Mouse (Mus musculus) forebrain, embryonic 14.5 days (tissue): ENCODE data around the gene Lrp6. TPM values are rescaled to one million over a fixed set of nuclear protein-coding genes. Genes with fewer than 3 reads are reported as not detected.
A peak's percentile ranks its signal among the peaks of the same experiment; 100 is the strongest.

ENCODE experiments used
- ATAC-seq: fragments of 200-750 bp; cut with Nextera tagmentation; 2 replicates; pipeline ENCODE4 v1.8.0; 2017; ENCODE audit warnings: mild to moderate bottlenecking, moderate library complexity
- DNase-seq: peaks from one replicate; pipeline ENCODE4 v3.0.0-alpha.2; 2015; ENCODE audit warnings: low spot score
- H3K27ac ChIP-seq: fragments of 300-500 bp; sonication (generic); 2 replicates; pipeline ENCODE4 v1.5.1; 2014; ENCODE audit warnings: low read depth, mild to moderate bottlenecking, control low read depth, low read length, moderate library complexity
- H3K27me3 ChIP-seq: fragments of 300-500 bp; sonication (generic); replicated peaks from 2 replicates; pipeline ENCODE4 v1.6.1; 2014; ENCODE audit warnings: low read length, control low read depth, mixed read lengths; ENCODE audit not compliant: control insufficient read depth, insufficient read depth
- H3K36me3 ChIP-seq: fragments of 300-500 bp; sonication (generic); 2 replicates; pipeline ENCODE4 v1.6.1; 2014; ENCODE audit warnings: low read length, control low read depth; ENCODE audit not compliant: control insufficient read depth, insufficient read depth
- H3K4me1 ChIP-seq: fragments of 300-500 bp; sonication (generic); 2 replicates; pipeline ENCODE4 v1.6.1; 2014; ENCODE audit warnings: antibody characterized with exemption, low read length, control low read depth; ENCODE audit not compliant: control insufficient read depth, insufficient read depth
- H3K4me2 ChIP-seq: fragments of 300-500 bp; sonication (generic); 2 replicates; pipeline ENCODE4 v1.6.1; 2014; ENCODE audit warnings: mild to moderate bottlenecking, control low read depth, low read length
- H3K4me3 ChIP-seq: fragments of 300-500 bp; sonication (generic); 2 replicates; pipeline ENCODE4 v1.5.1; 2014; ENCODE audit warnings: low read depth, low read length, control low read depth
- H3K9ac ChIP-seq: fragments of 300-500 bp; sonication (generic); 2 replicates; pipeline ENCODE4 v1.6.1; 2014; ENCODE audit warnings: mild to moderate bottlenecking, low read length, control low read depth, moderate library complexity
- H3K9me3 ChIP-seq: fragments of 300-500 bp; sonication (generic); replicated peaks from 2 replicates; pipeline ENCODE4 v1.6.1; 2016; ENCODE audit warnings: low read length, control low read depth, mixed read lengths; ENCODE audit not compliant: control insufficient read depth
- WGBS: fragments of 180-500 bp; shearing (Covaris S2); extraction: QIAGEN DNeasy Blood & Tissue Kit; methylation state at CpG from one replicate; pipeline ENCODE4 v1.1.7; 2014; 5-methylcytosine and 5-hydroxymethylcytosine counted together
- polyA plus RNA-seq: library from polyadenylated mRNA; unstranded; fragments of >200 nt; fragmentation: Nextera tagmentation; extraction: Ambion mirVana; gene quantifications from 2 replicates; pipeline ENCODE4 v1.2.1, GENCODE M21; 2014

Lrp6 gene
- polyA plus RNA-seq, 1 experiment from 2014 or later, result 20.9 TPM

GRCm38 (mm10) chr6:134558546-134559129 is 8.1 kb downstream of the Lrp6 start:
- Histone ChIP-seq H3K4me2 (no peak overlapping the region), H3K27ac (no peak overlapping the region), H3K9ac (no peak overlapping the region), H3K4me3 (no peak overlapping the region), H3K36me3 (no peaks in the 10 kb centered on the region), H3K4me1 (peaks cover 10% of the 10 kb centered on the region; the same call in 1 of the 2 replicates), H3K9me3 (no peaks in the 10 kb centered on the region), H3K27me3 (no peaks in the 10 kb centered on the region)
- WGBS, result 51% methylated on average over 8 of the region's 8 CpGs
- no peak for DNase-seq
- no peak for ATAC-seq

GRCm38 (mm10) chr6:134557043-134557442 is 9.7 kb downstream of the Lrp6 start:
- no peaks in the 10 kb centered on the region for H3K36me3 ChIP-seq
- ATAC-seq, result no peak
- no peak overlapping the region for H3K9ac ChIP-seq
- peaks cover 10% of the 10 kb centered on the region; the same call in 1 of the 2 replicates for H3K4me1 ChIP-seq
- WGBS, result 92% methylated on average over 1 of the region's 1 CpGs
- no peak overlapping the region for H3K4me3 ChIP-seq
- no peak overlapping the region for H3K4me2 ChIP-seq
- no peak for DNase-seq
- H3K9me3 ChIP-seq, result no peaks in the 10 kb centered on the region
- H3K27me3 ChIP-seq, result no peaks in the 10 kb centered on the region
- H3K27ac ChIP-seq, result no peak overlapping the region

GRCm38 (mm10) chr6:134556185-134556950 is 10.4 kb downstream of the Lrp6 start:
- H3K36me3 ChIP-seq, result no peaks in the 10 kb centered on the region
- DNase-seq, result no peak
- H3K4me2 ChIP-seq, result no peak overlapping the region
- no peaks in the 10 kb centered on the region for H3K27me3 ChIP-seq
- peaks cover 10% of the 10 kb centered on the region; the same call in 1 of the 2 replicates for H3K4me1 ChIP-seq
- no peak overlapping the region for H3K27ac ChIP-seq
- H3K9ac ChIP-seq, result no peak overlapping the region
- ATAC-seq, result no peak
- 73% methylated on average over 7 of the region's 7 CpGs for WGBS
- no peaks in the 10 kb centered on the region for H3K9me3 ChIP-seq
- H3K4me3 ChIP-seq, result no peak overlapping the region

- DNase-seq (no peak), ATAC-seq (peak; percentile 32; the same call in 1 of the 2 replicates)
- H3K4me1 ChIP-seq, result peaks cover 10% of the 10 kb centered on the region; the same call in 1 of the 2 replicates
- WGBS, result 55% methylated on average over 3 of the region's 3 CpGs
- H3K27me3 ChIP-seq, result no peaks in the 10 kb centered on the region
- no peak overlapping the region for H3K27ac ChIP-seq
- H3K36me3 ChIP-seq, result no peaks in the 10 kb centered on the region
- H3K9ac ChIP-seq, result no peak overlapping the region
- no peak overlapping the region for H3K4me2 ChIP-seq
- no peaks in the 10 kb centered on the region for H3K9me3 ChIP-seq
- H3K4me3 ChIP-seq, result no peak overlapping the region
Observed at GRCm38 (mm10) chr6:134555178-134555577, 11.6 kb downstream of the Lrp6 start.

- H3K36me3 ChIP-seq, result no peaks in the 10 kb centered on the region
- no peak for ATAC-seq
- peaks cover 10% of the 10 kb centered on the region; the same call in 1 of the 2 replicates for H3K4me1 ChIP-seq
- no peak for DNase-seq
- H3K27ac ChIP-seq, result no peak overlapping the region
- no peaks in the 10 kb centered on the region for H3K9me3 ChIP-seq
- H3K4me2 ChIP-seq, result no peak overlapping the region
- no peak overlapping the region for H3K4me3 ChIP-seq
- H3K9ac ChIP-seq, result no peak overlapping the region
- no peaks in the 10 kb centered on the region for H3K27me3 ChIP-seq
- 39% methylated on average over 4 of the region's 4 CpGs for WGBS
Observed at GRCm38 (mm10) chr6:134554230-134554629, 12.5 kb downstream of the Lrp6 start.

GRCm38 (mm10) chr6:134551007-134551406 is 15.8 kb downstream of the Lrp6 start:
- Histone ChIP-seq H3K27me3 (no peaks in the 10 kb centered on the region), H3K27ac (no peak overlapping the region), H3K4me2 (no peak overlapping the region), H3K36me3 (no peaks in the 10 kb centered on the region), H3K9me3 (no peaks in the 10 kb centered on the region), H3K4me3 (no peak overlapping the region), H3K4me1 (peaks cover 4% of the 10 kb centered on the region; the same call in 1 of the 2 replicates), H3K9ac (no peak overlapping the region)
- 68% methylated on average over 1 of the region's 1 CpGs for WGBS
- ATAC-seq (no peak), DNase-seq (no peak)

GRCm38 (mm10) chr6:134550396-134550795 is 16.4 kb downstream of the Lrp6 start:
- H3K4me2 ChIP-seq, result no peak overlapping the region
- no peaks in the 10 kb centered on the region for H3K36me3 ChIP-seq
- H3K4me3 ChIP-seq, result no peak overlapping the region
- DNase-seq (no peak), ATAC-seq (no peak)
- H3K9me3 ChIP-seq, result no peaks in the 10 kb centered on the region
- 77% methylated on average over 1 of the region's 1 CpGs for WGBS
- no peak overlapping the region for H3K27ac ChIP-seq
- no peaks in the 10 kb centered on the region for H3K27me3 ChIP-seq
- no peak overlapping the region for H3K9ac ChIP-seq
- H3K4me1 ChIP-seq, result 0 out of 2 replicates have a peak, but pooled peaks cover 4% of the 10 kb centered on the region

- H3K9me3 ChIP-seq, result no peaks in the 10 kb centered on the region
- no peaks in the 10 kb centered on the region for H3K27me3 ChIP-seq
- WGBS, result 88% methylated on average over 3 of the region's 3 CpGs
- no peaks in the 10 kb centered on the region for H3K4me1 ChIP-seq
- no peak overlapping the region for H3K4me2 ChIP-seq
- no peak for ATAC-seq
- 0 out of 2 replicates have a peak, but pooled peaks cover 6% of the 10 kb centered on the region for H3K36me3 ChIP-seq
- H3K4me3 ChIP-seq, result no peak overlapping the region
- no peak overlapping the region for H3K27ac ChIP-seq
- DNase-seq, result no peak
- H3K9ac ChIP-seq, result no peak overlapping the region
Observed at GRCm38 (mm10) chr6:134544843-134545242, 21.9 kb downstream of the Lrp6 start.

- H3K27me3 ChIP-seq, result no peaks in the 10 kb centered on the region
- no peak overlapping the region for H3K27ac ChIP-seq
- no peak overlapping the region for H3K9ac ChIP-seq
- ATAC-seq (no peak), DNase-seq (no peak)
- H3K4me2 ChIP-seq, result no peak overlapping the region
- 0 out of 2 replicates have a peak, but pooled peaks cover 6% of the 10 kb centered on the region for H3K36me3 ChIP-seq
- H3K4me1 ChIP-seq, result no peaks in the 10 kb centered on the region
- H3K9me3 ChIP-seq, result no peaks in the 10 kb centered on the region
- 54% methylated on average over 2 of the region's 2 CpGs for WGBS
- H3K4me3 ChIP-seq, result no peak overlapping the region
Observed at GRCm38 (mm10) chr6:134544093-134544492, 22.7 kb downstream of the Lrp6 start.
